Mouse (Mus musculus) heart, postnatal 0 days (tissue): ENCODE measurements around the gene Pmpcb.

Experiments
- CTCF ChIP-seq: IDR thresholded peaks from 2 replicates; pipeline ENCODE4 v1.5.1; 2016; ENCODE audit warnings: antibody characterized with exemption, control low read depth, low read depth
- EP300 ChIP-seq: IDR thresholded peaks from 2 replicates; pipeline ENCODE4 v1.6.1; 2016; ENCODE audit warnings: antibody characterized with exemption, low read depth

DNA sequence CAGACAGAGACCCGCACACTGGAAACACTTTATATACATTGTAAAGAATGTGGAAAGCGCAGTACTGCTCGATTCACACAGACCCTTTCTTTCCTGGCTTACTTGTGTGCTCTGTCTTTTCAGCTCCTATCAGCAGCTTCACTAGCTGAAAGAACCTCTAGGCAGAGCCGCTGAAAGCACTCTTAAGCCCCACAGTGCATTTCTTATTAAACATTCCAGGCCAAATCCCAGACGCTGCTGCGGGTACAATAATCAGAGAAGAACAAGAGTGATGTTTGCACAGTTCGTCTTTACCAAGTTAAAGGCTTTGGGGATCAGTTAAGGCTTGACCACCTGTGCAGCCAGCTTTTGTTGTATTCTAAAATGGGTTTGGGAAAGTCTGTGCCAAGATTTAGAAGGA lies 12.1 kb upstream of the Pmpcb start:
- TF ChIP-seq EP300 = no peak
- no peak for TF ChIP-seq CTCF
